Mouse (Mus musculus) gastrocnemius, postnatal 10 days (tissue): ENCODE results near the gene Fam102a. TPM values are rescaled to one million over a fixed set of nuclear protein-coding genes. Genes with fewer than 3 reads are reported as not detected.

ENCODE experiments used
- DNase-seq: peaks from one replicate; pipeline ENCODE4 v3.0.0; 2021; ENCODE audit warnings: mixed read lengths
- total RNA-seq, 2 experiments: library from RNA; stranded (reverse); gene quantifications; 2 replicates each; pipeline ENCODE4 v1.2.3; 2021

Gene Fam102a
- total RNA-seq, 2 experiments from 2014 or later: 5.5 to 8.6 TPM

DNA sequence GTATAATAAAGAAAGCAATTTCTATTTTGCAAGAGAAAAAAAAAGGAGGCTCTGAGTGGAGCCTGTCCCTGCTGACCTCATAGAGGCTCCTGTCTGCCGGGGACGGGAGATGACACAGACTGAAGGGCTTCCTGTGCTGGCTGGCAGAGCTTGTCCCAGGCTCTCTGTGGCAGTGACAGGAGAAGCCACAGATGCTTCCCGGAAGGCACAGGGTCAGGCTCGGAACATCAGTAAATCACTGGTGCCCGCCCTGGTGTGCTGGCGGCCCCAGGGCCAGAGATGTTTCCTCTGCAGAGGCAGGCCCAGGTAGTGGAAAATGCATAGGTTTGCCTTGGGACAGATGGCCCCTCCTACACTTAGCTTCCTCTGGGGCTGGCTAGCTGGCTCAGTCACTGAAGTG lies 20.8 kb upstream of the Fam102a start:
- DNase-seq: no peak

DNA sequence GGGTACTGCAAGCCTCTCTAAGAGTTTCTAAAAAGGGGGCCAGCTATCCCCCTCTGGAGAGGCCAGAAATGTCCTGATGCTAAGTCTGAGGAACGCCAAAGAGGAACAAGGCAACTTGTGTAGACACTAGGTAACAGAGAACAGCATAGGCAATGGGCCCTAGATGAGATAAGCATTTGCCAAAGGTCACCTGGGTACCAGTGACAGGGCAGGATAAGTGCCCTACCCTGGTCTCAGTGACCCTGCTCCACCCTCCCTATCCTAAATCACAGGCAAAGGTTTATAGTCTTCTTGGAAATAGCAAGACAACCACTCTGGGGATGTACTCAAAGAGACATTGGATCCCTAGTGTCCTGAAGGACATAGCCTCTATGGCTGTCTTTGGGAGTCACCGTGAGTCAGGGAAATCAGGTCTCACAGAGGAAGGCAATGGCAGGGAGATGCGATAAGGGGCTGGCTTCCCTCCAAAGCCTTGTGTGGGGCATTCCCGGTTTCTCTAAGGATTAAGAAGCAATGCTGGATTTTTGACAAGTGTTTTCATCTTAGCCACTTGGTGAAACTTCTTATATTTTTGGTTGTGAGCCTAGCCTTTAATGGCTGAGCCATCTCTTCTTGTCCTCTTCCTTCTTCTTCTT lies 17.8 kb upstream of the Fam102a start:
- DNase-seq: no peak

DNA sequence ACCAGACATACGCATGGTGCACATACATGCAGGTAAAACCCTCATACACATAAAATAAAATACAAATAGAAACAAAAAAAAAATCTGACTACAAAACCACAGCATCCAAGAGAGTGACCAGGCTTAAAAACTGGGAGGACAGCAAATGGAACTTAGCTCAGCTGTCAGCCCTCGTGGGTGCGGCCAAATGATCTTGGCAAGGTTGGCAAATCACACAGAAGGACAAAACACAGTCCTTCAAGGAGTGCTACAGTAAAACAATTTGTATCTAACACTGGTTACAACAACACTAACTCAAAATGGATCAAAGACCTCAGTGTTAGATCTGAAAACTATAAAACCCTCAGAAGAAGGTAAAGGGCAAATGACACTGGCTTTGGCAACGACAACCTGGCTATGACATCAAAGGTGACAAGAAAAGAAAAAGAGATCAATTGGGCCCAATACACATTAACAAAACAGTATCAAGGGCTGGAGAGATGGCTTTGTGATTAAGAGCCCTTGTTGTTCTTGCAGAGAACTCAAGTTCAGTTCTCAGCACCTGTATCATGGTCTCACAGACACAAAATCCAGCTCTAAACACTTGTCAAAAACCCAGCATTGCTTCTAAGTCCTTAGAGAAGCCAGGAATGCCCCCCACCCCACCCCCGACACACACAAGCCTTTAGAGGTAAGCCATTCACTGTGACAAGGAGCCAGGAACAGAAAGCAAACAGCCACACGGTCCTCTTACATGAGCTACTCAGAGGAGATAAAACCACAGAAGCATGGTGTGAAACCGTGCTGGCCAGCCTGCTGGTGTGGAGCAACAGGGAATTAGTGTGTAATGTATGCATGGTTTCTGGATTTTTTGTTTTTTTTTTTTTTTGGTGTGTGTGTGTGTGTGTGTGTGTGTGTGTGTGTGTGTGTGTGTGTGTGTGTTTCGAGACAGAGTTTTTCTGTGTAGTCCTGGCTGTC lies 14.8 kb upstream of the Fam102a start:
- no peak for DNase-seq

DNA sequence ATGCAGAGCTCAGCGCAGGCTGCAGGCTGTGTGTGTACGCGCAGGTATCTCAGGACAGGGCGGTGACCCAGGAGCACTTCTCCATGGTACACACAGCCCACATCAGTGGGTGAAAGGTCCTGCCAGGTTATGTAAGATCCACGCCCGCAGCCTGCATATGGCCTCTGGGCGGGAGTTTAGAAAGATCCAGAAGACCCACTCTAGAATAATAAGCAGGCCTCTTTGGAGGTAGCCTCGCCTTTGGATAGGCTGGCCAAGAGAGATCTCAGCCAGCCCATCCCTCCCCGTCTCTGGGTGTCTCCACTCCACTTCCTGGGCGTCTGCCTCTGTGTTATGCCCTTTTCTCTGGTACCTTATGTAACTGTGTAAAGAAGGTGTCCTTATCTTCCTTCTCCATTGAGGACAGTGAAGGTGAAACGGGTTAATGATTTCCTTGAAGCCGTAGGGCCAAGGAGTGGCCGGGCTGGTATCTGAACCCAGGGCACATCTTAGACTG lies 10.5 kb upstream of the Fam102a start:
- DNase-seq: no peak

DNA sequence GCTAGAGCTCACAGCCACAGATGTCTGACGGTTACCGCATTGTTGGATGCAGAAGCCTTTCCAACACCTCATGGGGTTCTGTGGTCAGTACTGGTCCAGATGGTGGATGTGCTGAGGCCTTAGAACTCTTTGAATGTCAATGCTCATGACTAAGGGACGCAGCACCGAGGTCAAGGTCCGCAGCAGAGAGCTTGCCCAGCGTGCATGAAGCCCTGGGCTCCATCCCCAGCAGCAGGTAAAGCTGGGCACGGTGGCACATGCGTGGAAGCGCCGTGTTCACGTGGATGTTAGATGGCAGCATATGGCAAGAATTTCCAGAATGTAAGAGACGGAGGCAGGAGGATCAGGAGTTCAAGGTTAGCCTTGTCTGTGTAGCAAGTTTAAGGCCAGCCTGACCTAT lies 9.3 kb upstream of the Fam102a start:
- no peak for DNase-seq

DNA sequence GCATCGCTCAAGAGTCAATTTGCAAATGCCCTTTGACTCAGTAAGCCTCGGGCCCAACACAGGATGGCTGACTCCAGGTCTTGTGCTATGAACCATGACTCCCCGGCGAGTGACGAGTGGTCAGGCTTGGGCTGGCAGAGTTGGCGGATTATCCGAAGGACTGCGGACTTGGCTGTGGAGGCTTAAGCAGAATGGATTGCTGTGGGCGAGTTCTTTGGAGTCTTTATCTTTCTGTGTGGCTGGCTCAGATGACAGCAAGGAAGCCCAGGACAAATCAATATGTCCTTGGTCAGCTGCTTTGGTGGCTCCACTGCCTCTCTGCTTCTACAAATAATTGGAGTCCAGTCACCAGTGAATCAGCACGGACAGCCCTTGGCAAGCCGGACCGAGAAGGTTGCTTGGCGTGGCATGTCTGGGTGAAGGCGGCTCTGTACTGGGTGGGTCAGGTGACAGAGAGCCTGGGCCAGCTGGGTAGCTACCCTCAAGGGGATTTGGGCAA lies 7.6 kb upstream of the Fam102a start:
- no peak for DNase-seq

DNA sequence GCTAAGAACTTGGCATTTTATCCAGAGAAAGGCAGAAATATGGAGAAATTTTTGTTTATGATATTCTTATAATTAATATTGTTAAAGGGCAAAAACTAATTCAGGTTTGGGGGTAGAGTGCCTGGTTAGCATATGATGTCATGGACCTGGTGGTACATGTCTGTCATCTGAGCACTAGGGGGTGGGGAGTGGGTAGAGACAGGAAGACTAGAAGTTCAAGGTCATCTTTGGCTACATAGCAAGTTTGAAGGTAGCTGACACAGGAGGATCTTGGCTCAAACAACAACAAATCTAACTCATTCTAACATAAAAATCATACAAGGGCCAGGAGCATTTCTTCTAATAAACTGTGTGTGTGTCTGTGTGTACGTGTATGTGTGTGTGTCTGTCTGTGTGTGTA lies 6.8 kb upstream of the Fam102a start:
- DNase-seq: no peak

DNA sequence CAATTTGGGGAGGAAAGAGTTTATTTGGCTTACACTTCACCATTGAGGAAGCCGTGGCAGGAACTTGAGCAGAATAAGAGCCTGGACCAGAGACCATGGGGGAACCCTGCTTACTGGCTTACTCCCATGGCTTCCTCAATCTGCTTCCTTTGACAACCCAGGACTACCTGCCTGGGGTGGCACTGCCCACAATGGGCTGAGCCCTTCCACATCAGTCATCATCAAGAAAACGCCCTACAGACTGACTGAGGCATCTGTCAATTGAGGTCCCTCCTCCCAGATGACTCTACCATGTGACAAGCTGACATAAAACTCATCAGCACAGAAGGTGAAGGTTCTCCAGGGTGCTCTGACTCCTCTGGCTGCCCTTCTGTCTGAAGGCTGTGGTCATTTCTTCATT lies 4.7 kb upstream of the Fam102a start:
- DNase-seq: no peak

DNA sequence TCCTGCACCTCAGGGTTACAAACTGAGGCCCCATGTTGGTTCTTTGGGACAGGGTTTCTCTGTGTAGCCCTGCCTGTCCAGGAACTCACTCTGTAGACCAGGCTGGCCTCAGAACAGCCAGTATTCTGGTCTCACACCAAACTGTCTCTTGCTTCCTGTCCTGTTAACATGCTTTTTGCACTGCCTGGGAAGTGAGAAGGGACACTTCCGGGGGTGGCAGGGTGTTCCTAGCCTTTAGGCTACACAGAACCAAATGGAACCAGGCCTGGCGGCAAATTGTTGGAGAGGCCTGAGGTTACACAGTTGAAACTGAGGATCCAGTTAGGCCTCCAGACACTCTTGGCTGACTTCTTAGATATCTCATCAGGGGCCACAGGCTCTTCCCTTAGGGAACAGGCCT lies 2.0 kb upstream of the Fam102a start:
- no peak for DNase-seq

DNA sequence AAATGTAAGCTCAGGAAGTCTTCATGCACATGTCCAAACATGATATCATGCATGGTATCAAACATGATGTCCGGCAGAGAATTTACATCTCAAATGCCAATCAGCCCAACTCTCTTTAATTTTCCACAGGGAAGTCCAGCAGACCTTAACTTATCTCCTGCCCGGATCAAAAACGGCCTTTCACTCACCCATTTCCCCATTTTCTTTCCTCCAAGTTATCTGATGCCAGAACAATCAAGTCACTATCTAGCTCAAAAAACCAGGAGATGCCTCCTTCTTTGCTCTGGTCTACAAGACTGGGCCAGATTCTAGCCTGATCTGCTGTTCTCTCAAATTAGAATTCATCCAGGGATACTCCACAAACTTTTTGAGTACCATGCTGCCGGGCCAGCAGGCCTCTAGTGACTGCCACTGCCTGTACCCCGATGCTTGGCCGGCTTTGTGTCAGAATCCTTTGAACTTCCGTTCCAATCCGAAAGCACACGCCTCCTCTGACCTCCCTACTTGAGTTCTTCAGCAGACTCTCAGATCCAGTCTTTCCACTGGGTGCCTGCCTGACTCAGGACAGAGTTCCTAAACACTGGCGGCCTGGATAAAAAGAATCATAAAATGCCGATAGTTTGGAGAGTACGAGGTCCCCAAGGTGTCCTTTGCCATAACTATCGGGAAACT lies 935 bp upstream of the Fam102a start:
- DNase-seq: peak; percentile 29

DNA sequence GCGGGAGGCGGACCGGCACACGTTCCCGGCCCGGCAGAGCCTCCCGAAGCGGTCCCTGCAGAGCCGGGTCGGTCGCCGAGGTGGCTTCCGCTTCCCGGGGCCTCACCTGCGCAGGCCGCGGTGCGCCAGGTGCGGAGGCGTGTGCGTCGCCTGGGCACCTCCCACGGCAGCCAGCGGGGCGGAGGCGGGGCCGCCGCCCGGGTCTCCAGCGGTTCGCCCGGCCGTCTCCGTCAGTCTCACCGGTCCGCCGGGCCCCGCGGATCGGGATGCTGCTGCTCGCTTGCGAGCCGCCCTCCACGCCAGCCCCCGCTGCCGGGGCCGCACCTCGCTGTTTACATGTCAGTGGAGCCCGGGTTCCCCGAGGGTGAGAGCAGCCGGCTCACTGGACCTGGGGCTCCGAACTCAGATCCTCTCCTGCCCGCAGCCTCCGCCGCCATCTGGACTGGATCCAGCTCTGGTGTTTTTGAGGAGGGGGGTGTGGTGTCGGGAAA lies 414 bp downstream of the Fam102a start:
- peak; percentile 59 for DNase-seq

DNA sequence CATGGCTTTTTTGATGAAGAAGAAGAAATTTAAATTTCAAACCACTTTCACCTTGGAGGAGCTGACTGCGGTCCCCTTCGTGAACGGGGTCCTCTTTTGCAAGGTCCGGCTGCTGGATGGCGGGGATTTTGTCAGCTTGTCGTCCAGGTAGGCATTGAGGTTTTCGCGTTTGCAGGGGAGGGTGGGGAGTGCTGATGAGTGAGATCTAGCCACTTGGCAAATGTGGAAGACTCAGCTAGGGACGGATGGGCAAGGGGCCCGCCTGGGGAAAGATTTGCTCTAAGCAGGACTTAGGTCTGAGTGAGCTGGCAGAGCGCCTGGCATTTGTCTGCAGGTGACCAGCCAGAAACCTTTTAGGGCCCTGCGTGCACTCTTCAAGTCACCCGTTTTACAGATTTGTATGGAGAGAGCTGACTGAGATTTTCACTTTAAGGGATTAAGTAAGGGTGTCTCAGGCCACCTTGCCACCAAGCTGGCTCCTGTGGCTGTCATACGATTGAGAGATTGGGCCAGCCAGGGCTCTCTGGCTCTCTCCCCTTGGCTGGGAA lies 1.0 kb downstream of the Fam102a start:
- peak; percentile 46 for DNase-seq

DNA sequence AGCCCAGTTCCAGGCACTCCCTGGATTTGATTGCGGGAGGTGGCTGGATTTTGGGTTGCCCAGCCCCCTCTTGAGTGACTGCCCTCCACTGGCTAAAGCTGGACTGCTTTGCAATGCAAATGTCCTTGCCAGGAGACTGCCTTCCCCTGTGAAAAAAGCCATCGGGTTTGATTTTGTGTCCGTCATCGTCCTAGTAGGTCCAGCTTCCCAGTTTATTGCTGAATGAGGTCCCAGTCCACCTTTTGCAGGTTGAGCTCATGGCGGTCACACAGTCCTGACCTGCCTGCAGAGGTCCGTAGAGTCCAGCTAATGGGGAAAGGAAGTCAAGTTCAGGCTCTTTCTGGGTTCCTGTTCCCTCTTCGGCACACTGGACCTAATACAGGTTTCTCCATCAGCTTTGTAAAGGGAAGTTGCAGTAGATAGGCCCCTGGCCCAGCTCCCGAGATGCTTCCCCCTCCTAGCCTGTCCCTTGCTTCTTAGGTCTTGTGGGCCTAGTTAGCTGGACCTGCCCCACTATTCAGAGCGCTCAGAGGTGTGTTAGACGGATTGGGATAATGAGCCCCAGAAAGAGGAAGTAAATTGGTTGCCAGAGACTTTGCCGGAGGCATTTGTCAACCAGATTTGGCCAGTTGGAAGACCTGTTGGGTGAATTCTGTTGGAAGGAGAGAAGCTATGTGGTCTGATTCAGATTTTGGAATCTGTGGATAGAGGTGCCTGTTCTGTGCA lies 1.7 kb downstream of the Fam102a start:
- DNase-seq: peak; percentile 30

DNA sequence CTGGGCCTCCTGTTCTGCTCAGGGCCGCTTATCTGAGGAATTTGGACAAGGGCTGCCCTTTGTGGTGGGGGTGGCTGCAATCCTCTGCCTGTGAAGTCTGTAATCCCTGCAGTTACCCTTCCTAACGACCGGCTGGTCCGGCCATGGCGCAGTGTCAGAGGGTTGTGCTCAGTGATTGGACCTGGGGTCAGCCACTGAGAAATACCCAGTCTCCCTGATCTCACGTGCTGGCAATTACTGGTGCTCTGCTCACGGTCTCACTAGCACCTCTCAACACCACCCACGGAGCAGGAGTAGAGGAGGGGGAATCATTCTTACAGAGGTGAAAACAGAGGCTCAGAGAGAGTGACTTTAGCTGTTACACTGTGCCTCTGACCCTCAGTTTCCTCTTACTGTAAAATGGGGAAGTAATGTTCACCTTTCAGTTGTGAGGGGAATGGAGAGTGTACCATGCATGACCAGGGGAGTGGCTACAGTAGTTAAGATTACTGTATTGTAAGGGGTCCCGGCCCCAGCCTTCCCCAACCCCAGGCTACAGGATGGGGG lies 2.3 kb downstream of the Fam102a start:
- DNase-seq: no peak

DNA sequence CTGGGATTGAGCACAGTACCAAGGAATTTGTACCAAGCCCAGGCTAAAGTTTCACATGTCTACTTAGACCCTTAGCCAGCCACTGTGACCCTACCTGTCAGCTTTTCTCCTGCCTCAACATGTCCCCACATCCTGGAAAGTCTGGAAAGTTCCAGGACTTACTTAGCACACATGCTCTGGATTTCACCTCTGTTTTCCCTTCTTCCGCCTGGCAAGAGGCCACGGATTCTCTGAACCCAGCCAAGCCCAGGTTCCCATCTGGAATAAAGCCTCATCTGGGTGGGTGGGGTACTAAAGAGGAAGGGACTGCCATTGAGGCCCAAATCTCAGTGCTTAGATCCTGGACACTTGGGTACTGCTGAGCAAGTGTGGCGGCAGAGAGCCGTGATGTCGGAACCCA lies 2.8 kb downstream of the Fam102a start:
- DNase-seq: no peak

DNA sequence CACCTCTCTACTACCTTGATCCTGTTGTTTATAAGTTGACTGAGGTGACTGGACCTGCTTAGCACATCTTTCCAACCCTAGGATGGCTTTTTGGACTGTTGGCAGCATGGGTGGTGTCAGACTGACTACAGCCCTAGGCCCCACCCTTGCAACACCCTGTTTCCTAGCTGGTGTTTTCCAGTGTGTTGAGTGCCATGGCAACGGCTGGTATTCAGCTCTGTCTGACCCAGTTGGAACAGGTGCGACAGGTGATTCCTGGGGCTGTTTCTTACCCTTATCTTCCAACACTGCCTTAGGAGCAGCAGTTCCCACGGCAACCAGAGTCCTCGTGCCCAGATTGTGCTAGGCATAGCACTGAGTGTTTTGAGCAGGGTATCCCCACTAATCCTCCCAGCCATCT lies 3.3 kb downstream of the Fam102a start:
- DNase-seq: no peak

DNA sequence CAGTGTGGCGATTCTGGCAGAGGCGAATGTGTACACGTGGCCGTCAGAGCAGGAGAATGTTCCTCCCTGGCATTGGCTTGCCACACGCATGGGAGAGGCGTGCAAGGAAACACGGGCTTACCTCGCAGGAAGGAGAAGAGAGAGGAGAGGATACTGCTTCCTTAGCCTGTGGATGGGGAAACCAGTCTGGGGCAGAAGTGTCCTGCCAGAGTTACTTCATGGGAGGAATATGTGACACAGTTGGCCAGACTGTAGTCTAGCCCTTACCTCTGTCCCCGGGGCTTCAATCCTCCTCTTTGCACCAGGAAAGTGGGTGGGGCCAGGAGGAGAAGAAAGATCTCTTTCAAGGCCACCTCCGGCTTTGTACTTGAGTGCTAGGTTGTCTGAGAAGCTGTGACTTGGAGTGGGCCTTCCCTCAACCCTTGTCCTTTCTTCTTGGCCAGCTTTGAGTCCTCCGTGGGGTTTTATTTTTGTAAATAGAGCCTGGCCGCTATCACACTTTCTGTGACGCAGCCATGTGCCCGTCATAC lies 4.4 kb downstream of the Fam102a start:
- DNase-seq: no peak

DNA sequence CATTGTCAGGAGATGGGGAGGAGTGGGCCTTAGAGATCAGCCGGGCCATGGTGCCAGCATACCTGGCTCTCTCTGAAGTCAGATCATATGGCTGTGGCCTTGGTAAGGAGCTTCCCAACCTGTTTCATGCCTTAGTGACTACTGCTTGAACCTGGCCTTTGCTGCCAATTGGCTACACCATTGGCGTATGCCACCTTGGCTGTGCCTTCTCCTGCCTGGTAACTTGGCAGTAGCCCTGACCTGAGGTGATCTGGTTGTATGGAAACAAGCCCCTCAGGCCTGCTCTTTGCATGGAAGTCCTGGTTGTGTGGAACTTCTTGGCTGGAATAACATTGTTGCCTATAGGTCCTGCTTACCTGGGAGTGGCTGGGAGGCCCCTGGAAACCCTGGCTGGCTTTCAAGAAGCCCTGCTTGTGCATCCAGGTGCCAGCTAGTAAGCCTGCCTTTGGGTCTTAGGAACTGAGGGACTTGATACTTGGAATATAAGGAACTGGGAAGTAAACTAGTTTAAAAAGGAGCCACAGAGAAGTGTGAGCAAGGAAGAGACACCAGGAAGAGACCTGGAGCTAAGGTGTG lies 6.3 kb downstream of the Fam102a start:
- DNase-seq: no peak

DNA sequence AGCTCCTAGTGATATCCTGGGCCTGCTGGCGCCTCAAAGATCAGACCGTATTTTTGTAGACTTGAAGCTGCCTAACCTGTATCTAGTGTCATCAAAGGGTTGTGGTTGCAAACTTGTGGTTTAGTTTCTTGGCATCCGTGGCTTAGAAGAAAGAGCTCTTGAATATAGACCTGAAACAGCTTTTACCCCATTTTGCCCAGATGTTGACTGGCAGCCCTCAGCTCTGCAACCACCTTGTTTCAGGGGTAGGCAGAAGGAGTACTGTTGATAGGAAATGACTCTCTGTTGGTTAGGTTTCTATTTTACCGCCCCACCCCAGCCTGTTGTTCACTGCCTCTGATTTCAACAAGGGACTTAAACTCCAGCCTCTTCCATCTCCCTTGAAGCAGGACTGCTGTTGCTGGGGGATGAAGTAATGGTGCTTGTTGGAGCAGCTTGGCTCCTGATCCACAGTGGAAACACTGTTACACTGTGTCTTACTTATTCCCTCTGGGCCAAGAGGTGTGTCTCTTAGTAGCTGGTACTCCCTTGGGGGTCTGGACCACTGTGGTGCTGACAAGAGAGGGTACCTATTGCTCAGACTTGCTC lies 6.9 kb downstream of the Fam102a start:
- no peak for DNase-seq

DNA sequence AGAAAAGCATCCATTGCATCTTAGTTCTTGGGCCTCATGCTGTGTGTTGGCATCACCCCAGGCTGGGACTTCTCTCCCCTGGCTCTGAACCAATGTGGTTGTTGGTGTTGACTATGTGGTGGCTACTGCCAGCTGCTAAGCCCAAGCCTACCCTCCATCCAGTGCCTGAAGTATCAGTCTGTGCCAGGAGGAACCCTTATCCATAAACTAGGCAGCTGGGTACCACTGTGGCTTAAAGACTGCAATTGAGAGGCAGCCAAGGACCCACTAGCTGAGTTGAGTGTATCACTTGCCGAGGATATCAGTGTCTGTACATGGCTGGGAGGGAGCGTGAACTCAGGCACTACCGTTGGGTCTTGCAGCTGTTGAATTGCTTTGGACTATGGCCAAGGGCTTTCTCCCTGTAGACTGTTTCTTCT lies 7.9 kb downstream of the Fam102a start:
- DNase-seq: no peak
